Mouse (Mus musculus) central nervous system, embryonic 11.5 days (tissue): ENCODE data around the gene Gm21970. TPM values are rescaled to one million over a fixed set of nuclear protein-coding genes. Genes with fewer than 3 reads are reported as not detected.

Experiments used
- polyA plus RNA-seq: library from polyadenylated mRNA; depleted of rRNA; stranded (reverse); fragments of >200 nt; gene quantifications from 2 replicates; pipeline ENCODE4 v1.2.3, GENCODE M21; 2012; rRNA removed

Gm21970 gene
- polyA plus RNA-seq = not detected in 2 replicates

DNA sequence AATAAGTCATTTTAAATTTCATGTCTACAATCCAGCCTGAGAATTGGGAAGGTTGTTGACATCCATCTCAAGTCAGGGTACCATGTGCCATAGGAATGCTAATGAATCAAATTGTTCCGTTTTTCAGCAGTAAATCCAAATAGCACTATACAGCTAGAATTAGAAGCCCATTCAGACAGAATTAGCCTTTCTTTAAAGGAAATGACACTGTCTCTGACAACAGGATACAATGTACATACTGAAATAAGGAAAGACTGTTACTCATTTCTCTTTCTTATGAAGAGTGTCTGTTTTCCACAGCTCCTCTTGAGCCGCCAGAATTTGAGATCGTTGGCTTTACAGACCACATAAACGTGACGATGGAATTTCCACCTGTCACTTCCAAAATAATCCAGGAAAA is at the start of gene Gm21970:
Gene Gm21970 (plus strand): TSS at position 301 of the 400 bp plus-strand sequence.

GRCm38 (mm10) chr16:91372577-91373472 is 18.7 kb upstream of the Gm21970 start, which contains the start of gene Ifnar2:
Gene Ifnar2 (plus strand): TSS chr16:91372783.

DNA sequence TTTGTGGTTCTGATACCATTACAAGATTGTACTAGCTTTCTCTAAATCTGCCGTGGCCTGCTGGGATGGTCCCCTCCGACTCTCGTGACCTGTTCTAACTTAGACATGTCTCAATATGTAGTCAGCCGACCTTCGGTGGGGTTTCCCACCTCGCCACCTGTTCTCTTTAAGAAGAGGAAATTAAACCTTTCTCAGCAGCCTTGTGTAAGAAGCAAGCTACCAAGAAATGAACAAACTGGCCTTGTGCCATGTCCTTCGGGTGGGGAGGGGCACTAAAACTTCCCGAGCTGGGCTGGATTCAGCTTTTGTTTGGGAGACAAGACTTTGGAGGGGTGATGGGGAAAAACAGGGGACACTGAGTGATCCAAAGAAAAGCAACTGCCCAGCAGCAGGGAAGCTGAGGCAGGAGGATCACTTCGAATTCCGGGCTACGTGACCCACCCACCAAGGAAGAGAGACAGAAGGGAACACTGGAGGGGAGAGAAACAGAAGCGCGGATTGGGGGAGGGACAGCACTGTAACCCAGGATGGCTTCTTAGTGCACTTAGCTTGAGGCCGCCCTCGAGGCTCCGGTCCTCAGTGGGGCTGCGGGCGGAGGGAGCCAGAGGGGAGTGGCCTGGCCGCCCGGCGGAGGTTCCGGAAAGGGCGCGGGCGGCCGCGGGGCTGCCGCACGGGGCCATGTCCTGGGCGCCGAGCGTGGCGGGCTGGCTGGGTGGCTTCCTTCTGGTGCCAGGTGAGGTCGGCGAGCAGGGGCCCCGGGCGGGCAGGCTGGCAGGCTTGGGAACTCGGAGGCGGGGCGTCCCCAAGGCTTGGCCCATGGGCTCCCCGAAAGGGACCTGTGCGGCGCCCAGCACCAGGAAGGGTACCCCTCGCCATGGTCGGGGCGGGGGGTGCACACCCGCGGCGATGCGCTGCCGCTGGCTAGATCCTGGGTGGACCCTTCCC is 14.4 kb downstream of the Gm21970 start, which contains the start of gene Il10rb:
Gene Il10rb (plus strand): TSS at position 525 of the 945 bp plus-strand sequence.

Other genes with a start within 250 kb of the Gm21970 start
- 7.4 and 10.8 TPM in 2 replicates for gene Olig2, start 166.3 kb upstream of the Gm21970 start, polyA plus RNA-seq
- 1.3 and 3.3 TPM in 2 replicates for gene Olig1, start 121.9 kb upstream of the Gm21970 start, polyA plus RNA-seq
- 22.5 and 24.8 TPM in 2 replicates for gene Ifnar2, start 18.9 kb upstream of the Gm21970 start, polyA plus RNA-seq
- gene Il10rb, start 14.4 kb downstream of the Gm21970 start, polyA plus RNA-seq = 5.8 and 6.3 TPM in 2 replicates
- gene Ifnar1, start 93.5 kb downstream of the Gm21970 start, polyA plus RNA-seq = 33.8 and 44.2 TPM in 2 replicates
- 11.3 and 17.4 TPM in 2 replicates for gene Ifngr2, start 155.4 kb downstream of the Gm21970 start, polyA plus RNA-seq
- 14.7 and 24.9 TPM in 2 replicates for gene Tmem50b, start 206.1 kb downstream of the Gm21970 start, polyA plus RNA-seq
- gene Dnajc28, start 227.3 kb downstream of the Gm21970 start, polyA plus RNA-seq = 3.8 TPM in 2 replicates